In genomic region chr7:15839578-15839977, GRCm38 (mm10) we compare ENCODE assay signal across 11 mouse cellular contexts.
"Had no signal": no experiment of that assay in that cellular context is flagged by ENCODE, and none has a peak within 500 bp of the region (broad histone marks: within the 10 kb centered on the region; RNA-seq: fewer than 3 reads in every experiment).

Obox6 (minus strand) TSS chr7:15839678.

- DNase-seq: retina, postnatal 1 day; right cerebral cortex, adult 18-20 months; right cerebral cortex, postnatal 14 days; right cerebral cortex, postnatal 25 days; spleen, adult 18-20 months; thymus, adult 18-20 months; thymus, adult 2 months; thymus, postnatal 14 days; thymus, postnatal 25 days; thymus, postnatal 36 days; thymus, postnatal 4 days had no signal
